Mouse (Mus musculus) spleen, adult 2 months (tissue): ENCODE results near the gene Zscan4e.
"Not testable (repeated sequence)": the region's sequence is repeated elsewhere in the genome, so short reads cannot be mapped to it uniquely, and the experiment has no call there.

Experiments used
- CTCF ChIP-seq: fragments of 200-500 bp; IDR thresholded peaks from 2 replicates; pipeline ENCODE4 v1.5.1; 2011; ENCODE audit warnings: mild to moderate bottlenecking, inconsistent platforms; ENCODE audit not compliant: insufficient read depth, insufficient read length, insufficient replicate concordance; ENCODE audit errors: extremely low read depth
- POLR2A ChIP-seq: fragments of 200-500 bp; IDR thresholded peaks from 2 replicates; pipeline ENCODE4 v1.6.1; 2011; ENCODE audit warnings: low read depth, low read length, inconsistent platforms

- TF ChIP-seq CTCF, POLR2A: not testable (repeated sequence)
These were observed at the start of gene Zscan4e for GRCm38 (mm10) chr7:11310582-11310981.
